Mouse (Mus musculus) CH12.LX (cell line): Measurements from ENCODE around the gene Ccdc93. TPM values are rescaled to one million over a fixed set of nuclear protein-coding genes. Genes with fewer than 3 reads are reported as not detected.

Source experiments
- DNase-seq: peaks from one replicate; pipeline ENCODE4 v3.0.0-alpha.2; 2013; ENCODE audit errors: extremely low read depth
- H3K27ac ChIP-seq: 2 replicates; pipeline ENCODE4 v1.5.1; 2012; ENCODE audit warnings: low read depth, mild to moderate bottlenecking, control low read depth, moderate library complexity; ENCODE audit not compliant: insufficient read depth
- H3K27me3 ChIP-seq: replicated peaks from 2 replicates; pipeline ENCODE3; 2012; ENCODE audit warnings: inconsistent platforms
- H3K36me3 ChIP-seq, 2 experiments: replicated peaks in 1 of 2; 2 replicates each; pipeline versions ENCODE3 to v1.6.1; 2012; ENCODE audit warnings: inconsistent platforms in 1 of 2, low read length in 1 of 2, mild to moderate bottlenecking in 1 of 2, mixed read lengths in 1 of 2, moderate library complexity in 1 of 2; ENCODE audit not compliant: control insufficient read depth in 1 of 2, insufficient read depth in 1 of 2
- H3K4me1 ChIP-seq, 2 experiments: 2 replicates each; pipeline ENCODE4 v1.6.1; 2012; ENCODE audit warnings: inconsistent platforms in 1 of 2, moderate library complexity in 1 of 2; ENCODE audit not compliant: insufficient read depth in 2 of 2, control insufficient read depth in 1 of 2
- H3K4me2 ChIP-seq: 2 replicates; pipeline ENCODE4 v1.6.1; 2012; ENCODE audit warnings: low read depth, mild to moderate bottlenecking, control low read depth; ENCODE audit not compliant: poor library complexity, insufficient read depth, severe bottlenecking
- H3K4me3 ChIP-seq, 3 experiments: fragments of 150-350 bp in 1 of 3; sonication (generic) in 1 of 3; replicated peaks in 1 of 3; 2 replicates each; pipeline versions ENCODE3 to v1.5.1; 2011 to 2012; ENCODE audit warnings: low read depth in 2 of 3, low read length in 2 of 3, mild to moderate bottlenecking in 2 of 3, moderate library complexity in 2 of 3, control low read depth in 1 of 3, improper control_type of control experiment in 1 of 3, inconsistent platforms in 1 of 3, mixed read lengths in 1 of 3; ENCODE audit not compliant: poor library complexity in 1 of 3
- H3K79me2 ChIP-seq: replicated peaks from 2 replicates; pipeline ENCODE4 v1.6.1; 2012; ENCODE audit warnings: mild to moderate bottlenecking, moderate library complexity; ENCODE audit not compliant: control insufficient read depth, poor library complexity, insufficient read depth, severe bottlenecking; ENCODE audit errors: extremely low read depth
- H3K9ac ChIP-seq: 2 replicates; pipeline ENCODE4 v1.6.1; 2012; ENCODE audit warnings: low read depth, mild to moderate bottlenecking, control low read depth, moderate library complexity; ENCODE audit not compliant: insufficient read depth
- H3K9me3 ChIP-seq: replicated peaks from 2 replicates; pipeline ENCODE3; 2012; ENCODE audit warnings: low read length, inconsistent platforms, mixed read lengths
- CHD2 ChIP-seq: IDR thresholded peaks from 2 replicates; pipeline ENCODE4 v1.6.1; 2011; ENCODE audit warnings: low read length, improper control_type of control experiment
- CTCF ChIP-seq, 2 experiments: IDR thresholded peaks in 1 of 2; conservative IDR thresholded peaks in 1 of 2; 2 replicates each; pipeline ENCODE4 v1.5.1; 2011 to 2012; ENCODE audit warnings: low read depth in 2 of 2, low read length in 2 of 2, improper control_type of control experiment in 1 of 2, inconsistent platforms in 1 of 2, mild to moderate bottlenecking in 1 of 2, moderate library complexity in 1 of 2
- ELF1 ChIP-seq: IDR thresholded peaks from 2 replicates; pipeline ENCODE4 v1.6.1; 2014; ENCODE audit warnings: low read depth, mild to moderate bottlenecking, inconsistent platforms, low read length, improper control_type of control experiment
- GABPA ChIP-seq: IDR thresholded peaks from 2 replicates; pipeline ENCODE4 v1.6.1; 2012; ENCODE audit warnings: low read depth, low read length, improper control_type of control experiment, inconsistent platforms; ENCODE audit not compliant: insufficient replicate concordance
- IRF4 ChIP-seq: IDR thresholded peaks from 2 replicates; pipeline ENCODE4 v1.6.1; 2014; ENCODE audit warnings: low read depth, mild to moderate bottlenecking, inconsistent platforms, low read length, improper control_type of control experiment
- JUN ChIP-seq: IDR thresholded peaks from 2 replicates; pipeline ENCODE4 v1.6.1; 2011; ENCODE audit warnings: low read depth, mild to moderate bottlenecking, low read length, improper control_type of control experiment, moderate library complexity; ENCODE audit not compliant: insufficient read depth
- MAX ChIP-seq: IDR thresholded peaks from 2 replicates; pipeline ENCODE4 v1.6.1; 2011; ENCODE audit warnings: low read length, improper control_type of control experiment
- MEF2A ChIP-seq: IDR thresholded peaks from 2 replicates; pipeline ENCODE4 v1.6.1; 2014; ENCODE audit warnings: low read depth, mild to moderate bottlenecking, inconsistent platforms, low read length, improper control_type of control experiment, borderline replicate concordance
- MYC ChIP-seq: IDR thresholded peaks from 2 replicates; pipeline ENCODE4 v1.6.1; 2011; ENCODE audit warnings: low read depth, mild to moderate bottlenecking, improper control_type of control experiment, low read length
- NRF1 ChIP-seq: IDR thresholded peaks from 2 replicates; pipeline ENCODE4 v1.6.1; 2014; ENCODE audit warnings: low read depth, mild to moderate bottlenecking, inconsistent platforms, low read length, improper control_type of control experiment, moderate library complexity
- PAX5 ChIP-seq: IDR thresholded peaks from 2 replicates; pipeline ENCODE4 v1.6.1; 2012; ENCODE audit warnings: low read length, inconsistent platforms, mixed read lengths
- POLR2A ChIP-seq: IDR thresholded peaks from 2 replicates; pipeline ENCODE4 v1.6.1; 2011; ENCODE audit warnings: low read depth, mild to moderate bottlenecking, improper control_type of control experiment, low read length
- RAD21 ChIP-seq: IDR thresholded peaks from 2 replicates; pipeline ENCODE4 v1.6.1; 2011; ENCODE audit warnings: low read depth, mild to moderate bottlenecking, low read length, improper control_type of control experiment, moderate library complexity
- RCOR1 ChIP-seq: conservative IDR thresholded peaks from 2 replicates; pipeline ENCODE4 v1.6.1; 2012; ENCODE audit warnings: low read depth, mild to moderate bottlenecking, inconsistent platforms, low read length, improper control_type of control experiment
- SMC3 ChIP-seq: IDR thresholded peaks from 2 replicates; pipeline ENCODE4 v1.6.1; 2011; ENCODE audit warnings: low read depth, low read length, improper control_type of control experiment
- UBTF ChIP-seq: IDR thresholded peaks from 2 replicates; pipeline ENCODE4 v1.6.1; 2012; ENCODE audit warnings: low read depth, mild to moderate bottlenecking, inconsistent platforms, low read length, improper control_type of control experiment, moderate library complexity
- ZKSCAN1 ChIP-seq: IDR thresholded peaks from 2 replicates; pipeline ENCODE4 v1.6.1; 2012; ENCODE audit warnings: low read depth, inconsistent platforms, low read length, improper control_type of control experiment, borderline replicate concordance
- ZMIZ1 ChIP-seq: IDR thresholded peaks from 2 replicates; pipeline ENCODE4 v1.6.1; 2012; ENCODE audit warnings: low read depth, mild to moderate bottlenecking, inconsistent platforms, low read length, improper control_type of control experiment
- ZNF384 ChIP-seq: IDR thresholded peaks from 2 replicates; pipeline ENCODE4 v1.6.1; 2012; ENCODE audit warnings: low read depth, low read length, improper control_type of control experiment, inconsistent platforms
- dilution Hi-C: fragments of 300-500 bp; cut with MboI; formaldehyde crosslinking; loops from 2 replicates; pipeline ENCODE4 v1.14.3; 2020; ENCODE audit warnings: low sequenced_read_pairs; ENCODE audit not compliant: extremely low pct_unique_long_range_greater_than_20kb, extremely low pct_ligation_motif_present
- in situ Hi-C: fragments of 300-500 bp; cut with MboI; formaldehyde crosslinking; loops from 3 replicates; pipeline ENCODE4 v1.14.3; 2019; ENCODE audit warnings: low sequenced_read_pairs, low pct_ligation_motif_present, low pct_unique_long_range_greater_than_20kb, mixed read lengths
- polyA plus RNA-seq: library from polyadenylated mRNA; unstranded; fragments of >175 nt; gene quantifications from 2 replicates; pipeline ENCODE4 v1.2.1, GENCODE M21; 2012; ENCODE audit warnings: low read depth; ENCODE audit not compliant: insufficient read length
- total RNA-seq, 2 experiments: library from RNA; depleted of rRNA; stranded (reverse); fragments of 300-350 nt in 1 of 2; fragments of >200 nt in 1 of 2; gene quantifications; 2 replicates each; pipeline ENCODE4 v1.2.3; 2012 to 2014

Gene Ccdc93
- total and polyA plus RNA-seq, 3 experiments = 21.0 to 34.0 (median 23.7) TPM

DNA sequence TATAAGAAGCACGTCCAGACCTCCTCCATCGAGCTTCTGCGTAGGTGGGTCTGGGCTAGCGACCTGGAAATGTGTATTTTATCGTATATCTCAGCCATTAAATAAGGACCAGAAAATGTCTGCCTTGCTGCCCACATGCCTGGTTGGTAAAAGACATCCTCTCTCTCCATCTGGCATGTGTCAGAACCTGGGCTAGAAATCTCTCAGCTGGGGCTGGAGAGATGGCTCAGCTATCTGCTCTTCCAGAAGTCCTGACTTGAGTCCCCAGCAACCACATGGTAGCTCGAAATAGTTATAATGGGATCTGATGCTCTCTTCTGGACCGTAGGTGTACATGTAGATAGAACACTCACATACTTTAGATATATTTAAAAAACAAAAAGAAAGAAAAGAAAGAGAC is 5.1 kb downstream of the Ccdc93 start:
- in situ Hi-C loops = no loop called here
- H3K4me3 ChIP-seq = no peak overlapping the region
- peaks cover 6 to 28% of the 10 kb centered on the region in 2 experiments for H3K4me1 ChIP-seq
- TF ChIP-seq MEF2A (no peak), GABPA (no peak), UBTF (no peak), SMC3 (no peak), MAX (no peak), IRF4 (no peak), MYC (no peak), ZMIZ1 (no peak), CHD2 (no peak), NRF1 (no peak), RCOR1 (no peak)
- TF ChIP-seq, all 38 proteins: peak for 0
- Histone ChIP-seq H3K9me3 (no peaks in the 10 kb centered on the region), H3K36me3 (peaks cover 35 to 66% of the 10 kb centered on the region in 2 experiments), H3K79me2 (peaks cover 17% of the 10 kb centered on the region; the same call in 1 of the 2 replicates), H3K4me2 (no peak overlapping the region), H3K27ac (no peak overlapping the region), H3K9ac (no peak overlapping the region), H3K27me3 (no peaks in the 10 kb centered on the region)
- dilution Hi-C loops = no loop called here
- DNase-seq = no peak

GRCm38 (mm10) chr1:121440535-121441381 is 9.9 kb downstream of the Ccdc93 start:
- TF ChIP-seq SMC3 (peak; percentile 56), PAX5 (no peak), ZNF384 (no peak), MAX (no peak), CTCF (conservative IDR thresholded peaks at IDR 0.05 in 1 of 2, IDR thresholded peaks at IDR 0.05 in 1 of 2; ENCODE audit: low read depth in 2 of 2, low read length in 2 of 2) (peak; percentile 54 to 78; a peak in 3 of 4 replicates), POLR2A (no peak), ZKSCAN1 (no peak), RAD21 (peak; percentile 68), JUN (no peak), ELF1 (no peak)
- peak; percentile 58 for DNase-seq
- dilution Hi-C loops (no loop called here), in situ Hi-C loops (loop anchor here (5.0 kb wide), 1 partner anchor 112 kb away; no protein-coding TSS in a partner anchor)
- Histone ChIP-seq H3K4me3 (no peak overlapping the region), H3K9me3 (no peaks in the 10 kb centered on the region), H3K9ac (no peak overlapping the region), H3K4me1 (no peaks in the 10 kb centered on the region), H3K27me3 (no peaks in the 10 kb centered on the region), H3K79me2 (no peaks in the 10 kb centered on the region), H3K4me2 (no peak overlapping the region), H3K27ac (no peak overlapping the region), H3K36me3 (peaks cover 67 to 98% of the 10 kb centered on the region in 2 experiments)
